Mouse (Mus musculus) lung, postnatal 0 days (tissue): ENCODE measurements around the gene Tcf7l2.

Source experiments
- CTCF ChIP-seq: IDR thresholded peaks from 2 replicates; pipeline ENCODE4 v1.5.1; 2016; ENCODE audit warnings: antibody characterized with exemption, mild to moderate bottlenecking
- EP300 ChIP-seq: IDR thresholded peaks from 2 replicates; pipeline ENCODE4 v1.6.1; 2016; ENCODE audit warnings: antibody characterized with exemption, mild to moderate bottlenecking, control low read depth

- TF ChIP-seq CTCF (no peak), EP300 (no peak)
These were observed 161.2 kb downstream of the Tcf7l2 start for GRCm38 (mm10) chr19:55902573-55903385.
